Mouse (Mus musculus) spleen, adult 2 months (tissue): ENCODE measurements around the gene Olfr156.

Source experiments
- CTCF ChIP-seq: fragments of 200-500 bp; IDR thresholded peaks from 2 replicates; pipeline ENCODE4 v1.5.1; 2011; ENCODE audit warnings: mild to moderate bottlenecking, inconsistent platforms; ENCODE audit not compliant: insufficient read depth, insufficient read length, insufficient replicate concordance; ENCODE audit errors: extremely low read depth
- POLR2A ChIP-seq: fragments of 200-500 bp; IDR thresholded peaks from 2 replicates; pipeline ENCODE4 v1.6.1; 2011; ENCODE audit warnings: low read depth, low read length, inconsistent platforms

GRCm38 (mm10) chr4:43822896-43823550 is 672 bp downstream of the Olfr156 start:
- TF ChIP-seq CTCF, result no peak
- no peak for TF ChIP-seq POLR2A
